Mouse (Mus musculus) olfactory bulb, adult 2 months (tissue): ENCODE measurements around the gene Tcf3.

Experiments used
- CTCF ChIP-seq: fragments of 200-500 bp; IDR thresholded peaks from 2 replicates; pipeline ENCODE4 v1.5.1; 2012; ENCODE audit warnings: low read depth, mild to moderate bottlenecking, low read length, moderate library complexity; ENCODE audit not compliant: insufficient read depth
- POLR2A ChIP-seq: fragments of 200-500 bp; IDR thresholded peaks from 2 replicates; pipeline ENCODE4 v1.6.1; 2012; ENCODE audit warnings: mild to moderate bottlenecking, low read depth, low read length, moderate library complexity; ENCODE audit not compliant: insufficient read depth

- TF ChIP-seq CTCF (no peak), POLR2A (no peak)
Observed at GRCm38 (mm10) chr10:80434233-80434592, 766 bp upstream of the Tcf3 start.
